Mouse (Mus musculus): ENCODE measurements around the gene Styx.

The Styx gene

DNA sequence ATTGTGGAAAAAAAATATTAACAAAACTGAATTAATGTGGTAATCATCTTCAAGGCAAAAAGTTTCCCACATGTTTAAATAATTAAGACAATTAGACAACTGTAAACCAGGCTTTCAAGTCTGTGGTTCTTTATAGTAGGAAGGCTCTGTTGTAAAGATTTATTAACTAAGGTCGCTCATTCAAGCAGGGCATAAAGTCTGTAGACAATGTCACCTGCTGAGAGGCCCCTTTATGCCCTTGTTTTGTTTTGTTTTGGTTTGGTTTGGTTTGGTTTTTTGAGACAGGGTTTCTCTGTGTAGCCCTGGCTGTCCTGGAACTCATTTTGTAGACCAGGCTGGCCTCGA, 88.0 kb downstream of the Styx start:
- no peak for DNase-seq (ENCODE audit: low read depth, low spot score)

DNA sequence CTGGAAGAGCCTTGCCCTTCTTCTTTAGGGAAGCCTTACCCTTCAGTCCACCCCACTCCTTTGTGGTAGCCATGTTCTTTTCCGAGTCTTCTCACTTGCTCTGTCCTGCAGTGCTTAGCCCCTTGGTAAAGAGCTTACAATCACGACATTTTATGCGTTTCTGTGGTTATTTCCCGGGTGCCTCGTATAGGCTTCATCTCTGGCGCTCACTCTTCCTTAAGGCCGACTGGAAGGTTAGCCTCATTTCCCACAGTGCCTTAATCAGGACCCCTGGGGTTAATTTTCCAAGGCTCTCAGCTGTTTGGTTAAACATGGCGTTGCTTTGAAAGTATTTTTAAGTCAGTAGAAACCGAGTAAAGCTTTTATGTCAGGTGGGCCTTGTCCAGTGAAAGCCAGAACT, 88.5 kb downstream of the Styx start:
- DNase-seq (ENCODE audit: low read depth, low spot score): no peak

DNA sequence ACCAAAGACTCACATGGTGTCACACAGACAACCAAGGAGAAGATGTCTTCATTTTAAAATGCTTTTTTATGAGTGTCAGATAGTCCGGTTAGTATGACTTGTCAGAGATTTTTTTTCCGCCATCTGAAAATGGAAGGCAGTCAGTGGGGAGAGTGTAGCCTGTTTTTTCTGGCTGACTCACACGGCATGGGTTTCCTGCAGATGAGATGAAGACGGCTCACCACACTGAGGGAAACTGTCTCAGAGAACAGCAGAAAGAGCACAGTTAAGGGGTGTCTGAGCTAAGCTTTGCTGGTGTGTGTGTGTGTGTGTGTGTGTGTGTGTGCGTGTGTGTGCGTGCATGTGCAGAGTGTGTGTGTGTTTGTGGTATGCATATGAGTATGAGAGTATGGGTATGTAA, 90.4 kb downstream of the Styx start:
- DNase-seq (ENCODE audit: low read depth, low spot score): no peak

- DNase-seq (ENCODE audit: low read depth, low spot score): no peak
Measured at GRCm38 (mm10) chr14:45442781-45443560, 92.1 kb downstream of the Styx start.

- DNase-seq (ENCODE audit: low read depth, low spot score): no peak
Measured at GRCm38 (mm10) chr14:45444870-45445269, 94.0 kb downstream of the Styx start.

DNA sequence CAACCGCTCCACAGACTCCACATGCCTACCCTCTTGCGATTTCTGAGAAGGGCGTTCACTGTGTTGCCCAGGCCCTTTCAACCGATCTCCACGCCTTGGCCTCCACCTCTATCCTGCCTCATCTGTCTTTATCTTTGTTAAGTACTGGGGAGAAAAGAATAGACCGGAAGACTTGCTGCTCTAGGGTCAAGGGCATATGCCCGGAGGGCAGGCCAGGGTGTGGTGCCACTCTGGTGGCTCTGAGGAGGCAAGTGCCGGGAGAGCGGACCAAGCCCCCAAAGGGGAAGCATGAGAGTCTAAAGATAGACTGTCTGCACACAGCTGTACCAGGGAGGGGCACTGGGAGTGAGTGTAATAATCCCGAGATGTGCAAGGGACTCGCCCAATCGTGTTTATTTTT, 94.6 kb downstream of the Styx start:
- DNase-seq (ENCODE audit: low read depth, low spot score): no peak

DNA sequence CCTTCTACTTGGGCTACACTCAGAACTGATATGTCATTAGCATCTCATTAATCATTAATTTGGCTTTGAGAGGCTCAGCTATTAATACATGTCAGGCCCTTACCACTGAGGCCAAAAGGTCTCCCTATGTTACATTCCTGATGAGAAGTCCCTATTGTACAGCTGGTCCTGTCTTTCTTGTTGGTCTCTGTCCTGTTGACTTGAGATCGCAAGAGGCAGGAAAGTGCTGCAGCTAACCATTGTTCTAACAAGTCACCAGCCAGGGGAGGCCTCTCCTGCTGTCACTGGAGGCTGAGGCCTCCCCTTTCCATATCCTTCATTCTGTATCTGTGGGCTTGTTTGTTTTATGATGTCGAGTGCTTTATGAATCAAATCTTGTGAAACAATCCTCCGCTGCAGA, 95.9 kb downstream of the Styx start:
- no peak for DNase-seq (ENCODE audit: low read depth, low spot score)

DNA sequence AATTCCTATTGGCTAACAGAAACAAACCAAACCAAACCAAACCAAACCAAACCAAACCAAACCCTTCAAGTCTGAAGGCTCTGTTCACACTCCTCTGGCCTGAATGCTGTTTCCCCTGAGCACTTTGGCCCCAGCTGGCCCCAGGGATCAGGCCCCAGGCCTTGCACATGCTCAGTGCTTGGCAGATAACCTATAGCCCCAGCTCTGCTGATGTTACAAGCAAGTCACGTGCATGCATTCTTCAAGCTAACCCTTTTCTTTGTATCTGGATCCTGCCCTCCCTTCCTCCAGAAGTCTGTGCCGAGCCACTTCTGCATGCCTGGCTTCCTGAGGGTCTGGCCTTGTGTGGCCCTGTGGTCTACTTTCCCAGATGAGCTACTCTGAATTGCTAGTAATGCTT, 100.2 kb downstream of the Styx start:
- no peak for DNase-seq (ENCODE audit: low read depth, low spot score)

DNA sequence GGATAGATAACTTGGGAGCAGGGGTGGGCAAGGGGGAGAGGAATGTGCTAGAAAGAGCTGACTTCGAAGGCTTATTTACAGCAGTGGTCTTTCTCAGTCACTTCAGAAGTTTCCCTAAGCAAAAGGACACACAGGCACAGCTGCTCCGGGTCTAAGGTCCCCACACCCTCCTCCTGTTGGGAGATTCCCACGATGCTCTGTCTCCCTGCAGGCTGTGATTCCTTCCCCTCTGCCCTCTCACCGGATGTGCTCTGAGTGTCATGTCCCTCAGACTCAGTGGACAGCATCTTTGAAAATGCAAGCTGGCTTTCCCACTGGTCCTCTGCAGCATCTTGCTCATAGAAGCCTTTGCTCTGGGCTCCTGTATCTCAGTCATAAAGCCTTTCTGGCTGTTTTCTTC, 101.3 kb downstream of the Styx start:
- no peak for DNase-seq (ENCODE audit: low read depth, low spot score)

DNA sequence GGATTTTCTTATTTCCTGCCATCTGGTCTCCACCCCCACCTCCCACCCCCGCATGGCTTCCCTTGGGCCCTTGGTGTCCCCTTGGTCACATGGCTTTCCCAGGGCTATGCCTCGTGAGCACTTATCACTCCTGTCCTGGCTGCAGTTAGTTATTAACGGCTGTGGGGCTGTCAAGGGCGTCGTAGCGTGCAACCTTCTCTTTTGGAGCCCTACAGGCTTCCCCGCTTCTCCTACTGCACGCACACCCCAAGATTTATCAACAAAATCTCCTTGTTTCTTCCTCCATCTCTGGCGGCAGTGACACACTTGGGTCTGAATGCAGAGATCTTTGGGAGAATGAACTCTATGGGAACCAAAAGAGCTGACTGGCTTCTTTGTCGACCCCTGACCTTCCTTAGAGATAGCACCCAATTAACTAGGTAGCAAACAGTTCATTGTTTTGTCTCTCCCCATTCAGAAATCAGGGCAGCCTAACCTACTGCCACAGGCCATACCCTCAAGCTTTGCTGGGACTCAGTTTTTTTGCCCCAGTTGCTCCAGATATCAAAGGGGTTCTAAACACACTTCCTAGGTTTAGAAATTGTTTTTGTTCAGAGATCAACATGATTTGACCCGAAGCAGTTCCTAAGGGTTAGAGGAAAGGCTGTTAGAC, 102.1 kb downstream of the Styx start:
- no peak for DNase-seq (ENCODE audit: low read depth, low spot score)

GRCm38 (mm10) chr14:45453538-45454233, 102.8 kb downstream of the Styx start:
- no peak for DNase-seq (ENCODE audit: low read depth, low spot score)

DNA sequence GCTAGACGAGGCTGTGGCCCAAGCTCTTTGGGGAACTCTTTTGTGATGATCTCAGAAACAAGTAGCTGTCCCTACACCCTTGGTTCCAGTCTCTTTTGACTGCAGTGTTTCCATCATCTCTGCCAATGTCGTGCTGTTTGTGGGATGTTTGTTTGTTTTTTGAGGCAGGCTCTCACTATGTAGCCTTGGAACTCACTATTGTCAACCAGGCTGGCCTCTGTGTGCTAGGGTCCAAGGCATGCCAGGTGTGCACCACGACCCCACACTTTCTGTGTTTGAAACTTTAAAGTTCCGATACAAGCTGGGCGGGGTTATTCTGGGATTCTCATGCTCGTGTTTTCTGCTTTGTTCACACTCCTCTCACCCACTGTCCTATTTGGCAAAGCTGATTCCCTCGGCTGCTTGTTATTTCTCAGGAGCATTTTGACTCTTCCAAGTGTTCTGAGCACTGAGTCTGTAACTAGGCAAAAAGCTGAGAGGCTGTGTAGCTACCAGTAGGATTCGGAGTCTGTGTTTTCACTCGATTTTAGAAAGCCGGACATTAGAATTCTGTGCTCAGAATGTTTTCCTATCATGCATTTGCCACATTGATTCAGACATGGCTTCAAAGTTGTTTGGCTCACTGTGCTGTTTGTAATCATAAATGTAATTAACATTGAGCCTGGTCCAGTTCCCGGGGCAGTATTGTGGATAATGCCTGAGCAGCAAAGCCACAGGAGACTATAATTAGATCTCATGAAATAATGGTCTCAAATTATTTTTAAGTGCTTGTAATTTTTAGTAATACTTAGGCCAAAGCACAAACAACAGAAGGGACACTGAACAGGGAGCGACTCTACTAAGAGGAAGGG, 105.0 kb downstream of the Styx start:
- DNase-seq (ENCODE audit: low read depth, low spot score): no peak

DNA sequence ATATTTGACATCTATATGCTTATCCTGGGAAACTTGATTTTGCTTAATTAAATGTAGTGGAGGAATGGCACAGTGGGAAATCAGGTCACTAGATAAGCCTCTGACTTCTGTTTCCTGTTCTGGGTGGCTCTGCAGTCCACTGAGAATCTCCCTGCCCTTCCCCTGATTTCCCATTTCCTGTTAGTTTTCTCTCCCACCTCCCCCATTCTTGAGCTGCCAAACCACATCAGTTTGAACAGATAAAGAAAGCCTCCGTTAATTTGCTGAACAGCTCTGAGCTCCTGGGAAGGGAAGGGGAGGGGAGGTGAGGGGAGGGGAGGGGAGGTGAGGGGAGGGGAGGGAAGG, 105.6 kb downstream of the Styx start:
- DNase-seq (ENCODE audit: low read depth, low spot score): no peak

DNA sequence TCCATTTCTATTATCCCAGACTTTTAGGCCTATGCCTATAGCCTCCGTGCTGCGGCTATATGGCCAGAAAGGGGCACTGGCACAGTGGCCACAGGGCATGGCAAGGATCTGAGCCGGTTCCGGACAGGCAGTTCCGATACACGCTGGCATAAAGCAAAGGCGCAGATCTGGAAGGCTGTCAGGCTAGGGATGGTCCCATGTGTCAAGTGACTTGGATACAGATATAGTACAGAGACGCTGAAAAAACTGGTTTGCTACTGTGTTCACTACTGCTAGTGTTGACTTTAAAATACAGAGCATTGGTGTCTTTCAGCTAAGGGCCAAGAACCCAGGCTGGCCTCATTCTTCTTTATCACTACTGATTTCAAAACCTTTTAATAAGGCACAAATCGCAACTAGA, 106.1 kb downstream of the Styx start:
- no peak for DNase-seq (ENCODE audit: low read depth, low spot score)

DNA sequence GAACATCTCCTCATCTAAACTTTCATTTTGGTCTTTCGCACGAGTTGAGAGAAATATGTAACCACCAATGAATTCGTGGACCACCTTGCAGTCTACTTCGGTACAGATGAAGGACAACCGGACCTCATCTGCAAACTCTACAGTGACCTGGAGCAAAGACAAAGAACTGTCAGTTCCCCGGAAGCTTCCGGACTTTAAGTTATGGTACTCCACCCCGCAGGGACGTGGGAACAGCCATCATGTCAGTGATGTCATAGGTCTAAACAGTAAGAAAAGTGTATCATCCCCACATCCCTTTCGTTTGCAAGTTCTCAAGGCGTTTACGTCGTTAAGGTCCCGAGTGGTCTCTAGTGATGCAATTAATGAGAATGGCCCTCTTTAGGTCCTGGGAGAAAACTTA, 109.0 kb downstream of the Styx start:
- no peak for DNase-seq (ENCODE audit: low read depth, low spot score)

DNA sequence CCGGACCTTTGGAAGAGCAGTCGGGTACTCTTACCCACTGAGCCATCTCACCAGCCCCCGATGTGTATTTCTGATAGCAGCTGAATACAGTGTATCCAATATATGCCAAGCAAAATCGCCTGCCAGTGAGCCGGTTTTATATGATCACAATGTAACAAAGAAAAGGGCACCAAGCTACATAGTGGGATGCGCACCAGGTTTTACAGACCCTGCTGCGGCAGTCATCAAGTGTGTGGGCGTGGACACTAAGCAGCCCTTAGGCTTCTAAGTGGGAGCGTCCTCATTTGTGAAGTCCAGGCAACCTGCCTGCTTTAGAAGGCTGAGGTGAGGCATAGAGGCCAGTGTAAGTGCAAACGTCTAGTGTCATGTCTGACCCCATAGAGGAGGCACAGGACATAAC, 109.6 kb downstream of the Styx start:
- no peak for DNase-seq (ENCODE audit: low read depth, low spot score)

DNA sequence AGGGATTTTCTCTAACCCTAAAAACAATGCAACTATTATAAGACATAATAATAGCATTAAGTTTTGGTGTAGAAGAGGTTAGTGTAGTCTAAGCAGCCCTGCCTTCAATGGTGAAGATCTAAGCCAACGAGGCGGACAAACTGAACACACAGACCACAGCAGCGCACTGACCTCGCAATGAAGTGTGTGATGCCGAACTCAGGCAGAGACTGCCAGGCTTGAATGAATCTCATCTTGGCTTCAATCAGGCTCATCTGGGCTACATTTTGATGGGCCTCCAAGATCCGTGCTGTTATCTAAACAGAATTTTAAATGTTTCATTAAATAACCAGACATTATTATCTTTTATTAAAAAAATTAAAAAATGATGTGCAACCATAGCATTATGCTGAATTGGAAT, 111.1 kb downstream of the Styx start:
- DNase-seq (ENCODE audit: low read depth, low spot score): no peak

- DNase-seq (ENCODE audit: low read depth, low spot score): no peak
Measured at GRCm38 (mm10) chr14:45462374-45462773, 111.5 kb downstream of the Styx start.

DNA sequence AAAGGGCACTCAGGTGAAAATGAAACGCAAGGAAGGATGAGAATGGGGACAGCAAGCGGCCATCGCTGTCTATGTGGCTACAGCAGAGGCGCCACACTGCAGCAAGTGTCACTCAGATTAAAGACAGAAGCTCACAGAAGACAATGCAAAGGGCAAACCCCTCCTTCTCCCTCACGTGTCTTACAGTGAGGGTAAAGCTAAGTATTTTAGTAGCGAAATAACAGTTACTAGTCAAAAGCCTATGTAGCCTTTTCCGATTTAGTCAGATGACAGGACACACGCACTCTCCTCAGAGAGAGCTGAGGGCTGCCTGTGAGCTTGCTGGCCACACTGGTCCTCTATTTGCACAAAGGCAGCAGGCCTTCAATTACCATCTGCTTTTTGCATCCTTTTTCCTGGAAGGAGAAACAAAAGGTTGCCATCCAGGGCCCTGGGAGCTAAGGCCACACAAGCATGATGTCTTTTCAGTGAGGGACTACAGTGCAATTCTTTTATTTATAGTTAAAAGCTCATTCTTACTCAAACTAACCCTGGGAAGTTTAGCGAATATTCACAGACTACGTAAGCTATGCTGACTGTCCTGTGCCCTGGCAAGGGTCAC, 112.1 kb downstream of the Styx start:
- no peak for DNase-seq (ENCODE audit: low read depth, low spot score)

- no peak for DNase-seq (ENCODE audit: low read depth, low spot score)
Measured at GRCm38 (mm10) chr14:45463599-45463998, 112.7 kb downstream of the Styx start.
